Comparison of ENCODE assay signal across 9 mouse cellular contexts in the genomic region with DNA sequence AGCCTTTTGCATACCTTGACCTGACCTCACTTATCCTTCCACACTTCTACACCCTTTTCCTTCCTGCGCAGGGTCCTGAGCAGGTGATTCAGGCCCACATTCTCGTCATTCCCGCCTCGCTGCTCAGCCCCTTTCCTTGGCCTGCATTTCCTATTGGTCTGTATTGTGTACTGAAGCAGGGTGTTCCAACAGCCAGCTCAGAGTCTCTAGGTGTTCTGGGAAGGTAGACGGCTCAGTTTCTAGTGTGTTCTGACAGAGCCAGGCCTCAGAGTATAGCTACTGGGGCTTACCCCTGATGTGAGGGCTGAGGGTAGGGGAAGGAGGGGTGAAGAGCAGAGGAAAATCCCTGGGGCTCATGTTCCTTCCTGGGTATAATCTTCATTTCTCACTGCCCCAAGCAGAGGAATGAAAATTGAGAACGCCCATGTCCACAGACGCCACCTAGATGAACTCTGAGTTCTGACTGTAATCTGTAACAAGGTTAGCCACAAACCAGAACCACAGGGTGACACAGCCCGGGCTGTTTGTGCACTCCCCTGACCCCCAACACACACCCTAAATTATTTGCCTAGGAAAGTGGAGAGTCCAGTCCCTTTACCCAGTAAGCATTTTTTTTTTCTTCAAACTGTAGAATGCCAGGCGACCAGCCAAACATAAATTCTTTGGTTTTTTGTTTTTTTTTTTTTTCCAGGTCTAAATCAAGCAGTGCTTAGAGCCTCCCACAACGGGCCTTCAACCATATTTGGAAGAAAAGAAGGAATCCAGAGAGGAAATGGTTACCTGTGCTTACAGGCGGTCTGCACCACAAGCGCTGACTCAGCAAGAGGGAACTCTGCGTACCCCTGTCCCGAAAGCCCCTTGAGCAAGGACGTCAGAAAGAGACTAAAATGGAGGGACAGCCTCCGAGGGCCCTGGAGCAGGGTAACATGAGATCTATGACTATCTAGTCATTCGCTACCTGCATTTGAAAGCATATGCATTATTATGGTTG.
DNase-seq lines count a peak whose midpoint lies in the region; ATAC-seq and TF ChIP-seq lines count a peak whose summit lies in the region.
"Had no signal": no experiment of that assay in that cellular context is flagged by ENCODE, and none has a peak within 500 bp of the region (broad histone marks: within the 10 kb centered on the region; RNA-seq: fewer than 3 reads in every experiment).

No protein-coding gene starts in this region.

- TF ChIP-seq POLR2A in CH12.LX (IDR thresholded peaks at IDR 0.05; ENCODE audit: low read depth, low read length), result no peak; the same call in 1 of the 2 replicates

- peak in 1 of 2 experiments; percentile 34; a peak in 1 of 4 replicates for TF ChIP-seq CTCF in CH12.LX (conservative IDR thresholded peaks at IDR 0.05 in 1 of 2, IDR thresholded peaks at IDR 0.05 in 1 of 2; ENCODE audit: low read depth in 2 of 2, low read length in 2 of 2)

- dilution Hi-C loops in CH12.LX (cut with MboI; ENCODE audit: extremely low pct_ligation_motif_present, extremely low pct_unique_long_range_greater_than_20kb, low sequenced_read_pairs), result no loop called here

- no peaks in the 10 kb centered on the region for H3K79me2 ChIP-seq in CH12.LX (replicated peaks; ENCODE audit: control insufficient read depth, extremely low read depth, insufficient read depth, poor library complexity, severe bottlenecking)

- 0 out of 2 replicates have a peak overlapping the region, but pooled peaks have one; percentile 10 for H3K4me2 ChIP-seq in liver, embryonic 15.5 days
- H3K4me2 ChIP-seq in liver, embryonic 11.5 days, result no peak overlapping the region
- peak overlapping the region; percentile 69 for H3K4me2 ChIP-seq in CH12.LX (ENCODE audit: insufficient read depth, low read depth, poor library complexity, severe bottlenecking)

- no peaks in the 10 kb centered on the region for H3K9me3 ChIP-seq in liver, embryonic 15.5 days (replicated peaks)
- H3K9me3 ChIP-seq in liver, embryonic 11.5 days (ENCODE audit: control insufficient read depth, low read length), result no peaks in the 10 kb centered on the region
- peaks cover 12% of the 10 kb centered on the region for H3K9me3 ChIP-seq in CH12.LX (replicated peaks; ENCODE audit: low read length)

- H3K27ac ChIP-seq in liver, embryonic 15.5 days (replicated peaks), result no peak overlapping the region
- no peak overlapping the region; the same call in 1 of the 2 replicates for H3K27ac ChIP-seq in liver, embryonic 11.5 days (ENCODE audit: low read depth, low read length)
- H3K27ac ChIP-seq in CH12.LX (ENCODE audit: insufficient read depth, low read depth), result peak overlapping the region; percentile 93

- peaks cover 15% of the 10 kb centered on the region; the same call in 1 of the 2 replicates for H3K4me1 ChIP-seq in liver, embryonic 15.5 days (replicated peaks)
- H3K4me1 ChIP-seq in liver, embryonic 11.5 days (replicated peaks; ENCODE audit: control insufficient read depth, insufficient read depth, low read length), result peaks cover 10% of the 10 kb centered on the region
- peaks cover 22 to 56% of the 10 kb centered on the region in 2 experiments for H3K4me1 ChIP-seq in CH12.LX (ENCODE audit: control insufficient read depth in 1 of 2, insufficient read depth in 2 of 2)

- in situ Hi-C loops in CH12.LX (cut with MboI; ENCODE audit: low pct_ligation_motif_present, low pct_unique_long_range_greater_than_20kb, low sequenced_read_pairs), result no loop called here

- ATAC-seq in liver, embryonic 15.5 days (ENCODE audit: insufficient read depth), result no peak
- ATAC-seq in liver, embryonic 11.5 days (replicated peaks; ENCODE audit: low FRiP score), result no peak
- ATAC-seq in megakaryocyte progenitor cell, adult 5-6 weeks (replicated peaks; ENCODE audit: poor library complexity), result peak; percentile 47

- peaks cover 10% of the 10 kb centered on the region; the same call in 1 of the 2 replicates for H3K27me3 ChIP-seq in liver, embryonic 15.5 days
- peaks cover 7% of the 10 kb centered on the region; the same call in 1 of the 2 replicates for H3K27me3 ChIP-seq in liver, embryonic 11.5 days (replicated peaks; ENCODE audit: control insufficient read depth, insufficient read depth, low read length)
- no peaks in the 10 kb centered on the region for H3K27me3 ChIP-seq in CH12.LX (replicated peaks)

- TF ChIP-seq RAD21 in CH12.LX (IDR thresholded peaks at IDR 0.05; ENCODE audit: low read depth, low read length), result peak; percentile 37

- DNase-seq in liver, embryonic 11.5 days (ENCODE audit: low spot score), result no peak
- DNase-seq in CH12.LX (ENCODE audit: extremely low read depth), result peak; percentile 74
- DNase-seq in adipocyte (ENCODE audit: low spot score), result peak; percentile 82
- DNase-seq in layer of hippocampus, adult 18-20 months (ENCODE audit: low spot score in 2 of 2), result no peak
- DNase-seq in right cerebral cortex, adult 18-20 months, result no peak
- no peak for DNase-seq in cerebellum, adult 9-10 months
- DNase-seq: gastrocnemius, postnatal 14 days had no signal

- no peaks in the 10 kb centered on the region for H3K36me3 ChIP-seq in liver, embryonic 15.5 days (replicated peaks)
- no peaks in the 10 kb centered on the region for H3K36me3 ChIP-seq in liver, embryonic 11.5 days (ENCODE audit: control insufficient read depth, insufficient read depth, low read length)
- peaks cover 3 to 19% of the 10 kb centered on the region in 2 experiments for H3K36me3 ChIP-seq in CH12.LX (replicated peaks in 1 of 2; ENCODE audit: control insufficient read depth in 1 of 2, insufficient read depth in 1 of 2, low read length in 1 of 2)

- no peak overlapping the region for H3K4me3 ChIP-seq in liver, embryonic 15.5 days (replicated peaks)
- no peak overlapping the region for H3K4me3 ChIP-seq in liver, embryonic 11.5 days (ENCODE audit: low read depth, low read length)
- H3K4me3 ChIP-seq in CH12.LX (replicated peaks in 1 of 3; ENCODE audit: low read depth in 2 of 3, low read length in 2 of 3, poor library complexity in 1 of 3), result peak overlapping the region; percentile 51 to 63 (median 53)

- WGBS in liver, embryonic 15.5 days (ENCODE audit: insufficient replicate concordance), result 47% methylated on average over 17 of the region's 17 CpGs
- WGBS in liver, embryonic 11.5 days, result 58% methylated on average over 17 of the region's 17 CpGs

- peak; percentile 43 for TF ChIP-seq EP300 in CH12.LX (IDR thresholded peaks at IDR 0.05; ENCODE audit: low read length)

- H3K9ac ChIP-seq in liver, embryonic 15.5 days, result no peak overlapping the region
- H3K9ac ChIP-seq in liver, embryonic 11.5 days (ENCODE audit: low read depth, low read length), result no peak overlapping the region
- peak overlapping the region; percentile 63 for H3K9ac ChIP-seq in CH12.LX (ENCODE audit: insufficient read depth, low read depth)

TF ChIP-seq in CH12.LX, 34 proteins besides CTCF, POLR2A, EP300 and RAD21:
- TF ChIP-seq E2F4 (IDR thresholded peaks at IDR 0.05; ENCODE audit: insufficient replicate concordance, low read depth, low read length), result no peak
- TF ChIP-seq TCF12 (IDR thresholded peaks at IDR 0.05; ENCODE audit: low read depth, low read length), result peak; percentile 63; the same call in 1 of the 2 replicates
- TF ChIP-seq MXI1 (IDR thresholded peaks at IDR 0.05; ENCODE audit: low read depth, low read length), result no peak
- no peak for TF ChIP-seq ZC3H11A (IDR thresholded peaks at IDR 0.05; ENCODE audit: low read depth, low read length)
- no peak for TF ChIP-seq SIN3A (IDR thresholded peaks at IDR 0.05; ENCODE audit: low read length)
- TF ChIP-seq ZMIZ1 (IDR thresholded peaks at IDR 0.05; ENCODE audit: low read depth, low read length), result peak; percentile 49; the same call in 1 of the 2 replicates
- TF ChIP-seq HCFC1 (IDR thresholded peaks at IDR 0.05; ENCODE audit: low read depth, low read length), result no peak
- TF ChIP-seq IRF4 (IDR thresholded peaks at IDR 0.05; ENCODE audit: low read depth, low read length), result peak; percentile 68; the same call in 1 of the 2 replicates
- TF ChIP-seq PAX5 (IDR thresholded peaks at IDR 0.05; ENCODE audit: low read length), result no peak
- TF ChIP-seq MAZ (IDR thresholded peaks at IDR 0.05; ENCODE audit: low read depth, low read length), result peak; percentile 79; the same call in 1 of the 2 replicates
- TF ChIP-seq ETS1 (conservative IDR thresholded peaks at IDR 0.05; ENCODE audit: low read depth, low read length), result peak; percentile 72; the same call in 1 of the 2 replicates
- TF ChIP-seq JUN (IDR thresholded peaks at IDR 0.05; ENCODE audit: insufficient read depth, low read depth, low read length), result no peak
- TF ChIP-seq UBTF (IDR thresholded peaks at IDR 0.05; ENCODE audit: low read depth, low read length), result 0 out of 2 replicates have a peak, but pooled peaks have one; percentile 53
- no peak; the same call in none of the 2 replicates for TF ChIP-seq BHLHE40 (IDR thresholded peaks at IDR 0.05; ENCODE audit: low read depth, low read length)
- peak; percentile 51; the same call in 1 of the 2 replicates for TF ChIP-seq ELF1 (IDR thresholded peaks at IDR 0.05; ENCODE audit: low read depth, low read length)
- TF ChIP-seq MEF2A (IDR thresholded peaks at IDR 0.05; ENCODE audit: borderline replicate concordance, low read depth, low read length), result peak; percentile 61
- peak; percentile 82; the same call in 1 of the 2 replicates for TF ChIP-seq CHD1 (IDR thresholded peaks at IDR 0.05; ENCODE audit: low read depth, low read length)
- TF ChIP-seq JUND (conservative IDR thresholded peaks at IDR 0.05; ENCODE audit: low read depth, low read length), result peak; percentile 32; the same call in 1 of the 2 replicates
- TF ChIP-seq SMC3 (IDR thresholded peaks at IDR 0.05; ENCODE audit: low read depth, low read length), result peak; percentile 45
- TF ChIP-seq RCOR1 (conservative IDR thresholded peaks at IDR 0.05; ENCODE audit: low read depth, low read length), result no peak
- TF ChIP-seq POLR2AphosphoS2 (IDR thresholded peaks at IDR 0.05; ENCODE audit: low read depth, low read length), result no peak
- TF ChIP-seq MYC (IDR thresholded peaks at IDR 0.05; ENCODE audit: low read depth, low read length), result peak; percentile 15; the same call in 1 of the 2 replicates
- no peak for TF ChIP-seq USF2 (conservative IDR thresholded peaks at IDR 0.05; ENCODE audit: low read depth, low read length)
- TF ChIP-seq MAFK (IDR thresholded peaks at IDR 0.05; ENCODE audit: insufficient replicate concordance, low read length), result peak; percentile 91
- no peak for TF ChIP-seq NRF1 (IDR thresholded peaks at IDR 0.05; ENCODE audit: low read depth, low read length)
- TF ChIP-seq ZNF384 (IDR thresholded peaks at IDR 0.05; ENCODE audit: low read depth, low read length), result peak; percentile 85

Comparison
In these comparisons a context has a peak if more than half of its experiments do, and no peak if none do; other contexts are left out.
1. H3K4me3 ChIP-seq: peak in CH12.LX (3 of 3); none in liver, embryonic 15.5 days (single experiment) and liver, embryonic 11.5 days (single experiment).
2. DNase-seq: peak in CH12.LX (single experiment) and adipocyte (single experiment); none in liver, embryonic 11.5 days (single experiment), layer of hippocampus, adult 18-20 months (0 of 2), right cerebral cortex, adult 18-20 months (single experiment) and cerebellum, adult 9-10 months (single experiment).